In genomic region chr3:89932925-89933324, GRCm38 (mm10) we compare ENCODE assay signal across 17 mouse cellular contexts.
"Had no signal": no experiment of that assay in that cellular context is flagged by ENCODE, and none has a peak within 500 bp of the region (broad histone marks: within the 10 kb centered on the region; RNA-seq: fewer than 3 reads in every experiment).

No protein-coding gene starts in this region.

- H3K27me3 ChIP-seq: neural tube, embryonic 12.5 days; neural tube, embryonic 13.5 days; neural tube, embryonic 15.5 days; stomach, embryonic 15.5 days had no signal

- H3K36me3 ChIP-seq: stomach, embryonic 15.5 days had no signal

- DNase-seq: retina, postnatal 1 day; right cerebral cortex, adult 18-20 months; right cerebral cortex, postnatal 14 days; right cerebral cortex, postnatal 25 days; right cerebral cortex, postnatal 4 days; spleen, adult 18-20 months; thymus, adult 18-20 months; thymus, adult 2 months; thymus, postnatal 14 days; thymus, postnatal 25 days; thymus, postnatal 36 days; thymus, postnatal 4 days had no signal

- H3K4me1 ChIP-seq: neural tube, embryonic 12.5 days; neural tube, embryonic 13.5 days; neural tube, embryonic 15.5 days; stomach, embryonic 15.5 days had no signal

- H3K9me3 ChIP-seq: neural tube, embryonic 15.5 days; stomach, embryonic 15.5 days had no signal

- H3K4me3 ChIP-seq: neural tube, embryonic 12.5 days; neural tube, embryonic 13.5 days; neural tube, embryonic 15.5 days; stomach, embryonic 15.5 days had no signal

- H3K27ac ChIP-seq: neural tube, embryonic 12.5 days; neural tube, embryonic 13.5 days; neural tube, embryonic 15.5 days; stomach, embryonic 15.5 days; stomach, postnatal 0 days had no signal

- H3K4me2 ChIP-seq: neural tube, embryonic 12.5 days; neural tube, embryonic 13.5 days; neural tube, embryonic 15.5 days; stomach, embryonic 15.5 days had no signal

- H3K9ac ChIP-seq: neural tube, embryonic 12.5 days; neural tube, embryonic 13.5 days; neural tube, embryonic 15.5 days; stomach, embryonic 15.5 days had no signal
